Mouse (Mus musculus): ENCODE data around the gene Fbxl17. TPM values are rescaled to one million over a fixed set of nuclear protein-coding genes. Genes with fewer than 3 reads are reported as not detected.

Gene Fbxl17
- polyA plus RNA-seq, 1 experiment: 27.5 TPM

DNA sequence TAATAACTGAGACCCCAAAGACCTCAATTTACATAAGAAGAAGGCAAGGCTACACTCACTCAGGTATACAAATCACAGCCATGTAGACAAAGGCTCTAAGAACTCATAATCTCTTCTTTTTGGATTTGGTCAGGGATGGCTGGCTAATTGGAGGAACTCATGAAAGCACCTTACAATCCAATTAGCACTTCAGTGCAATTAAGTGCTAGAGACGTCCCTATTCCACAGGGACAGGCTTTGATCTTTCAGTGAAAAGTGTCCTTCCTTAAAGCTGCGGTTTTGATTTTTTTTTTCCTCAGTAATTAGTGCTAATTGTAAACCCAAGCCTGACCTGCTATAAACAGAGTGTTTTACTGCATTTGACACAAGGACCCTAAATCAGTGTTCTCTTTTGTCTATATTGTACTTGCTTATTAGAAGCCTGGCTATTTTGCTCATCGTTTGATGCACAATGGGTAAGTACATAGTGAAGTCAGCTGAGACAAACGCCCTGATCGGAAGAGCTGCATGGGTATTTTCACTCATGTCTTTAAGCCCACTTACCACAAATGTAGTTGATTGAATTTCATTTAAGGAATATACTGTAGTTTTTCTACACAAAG is 327.8 kb downstream of the Fbxl17 start:
- Histone ChIP-seq H3K4me3 (ENCODE audit: insufficient read depth, low read length) (no peak overlapping the region), H3K4me1 (ENCODE audit: control insufficient read depth, insufficient read depth, low read length) (peaks cover 10% of the 10 kb centered on the region), H3K27ac (ENCODE audit: insufficient read depth, low read length) (no peak overlapping the region)
- TF ChIP-seq POLR2A (IDR thresholded peaks at IDR 0.05; ENCODE audit: low read depth, low read length) (no peak), CTCF (IDR thresholded peaks at IDR 0.05; ENCODE audit: borderline replicate concordance, insufficient read depth, low read length) (no peak)

DNA sequence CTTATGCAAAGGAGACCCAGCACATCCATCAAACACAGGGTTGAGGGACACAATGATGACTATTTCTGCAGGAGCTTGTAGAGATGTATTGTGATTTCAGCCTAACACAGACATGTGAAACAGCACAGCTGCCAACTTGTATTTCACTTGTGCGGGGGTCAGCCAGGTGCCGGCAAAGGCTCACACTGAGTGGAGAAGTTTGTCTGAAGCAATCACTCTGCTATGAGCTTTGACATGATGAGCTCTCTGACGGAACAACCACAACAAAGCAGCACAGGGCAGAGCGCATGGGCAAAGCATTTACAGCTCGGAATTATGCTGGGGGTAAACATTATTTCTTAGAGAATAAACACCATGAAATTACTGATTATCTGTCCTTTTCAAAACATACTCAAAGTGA is 328.6 kb downstream of the Fbxl17 start:
- H3K27ac ChIP-seq (ENCODE audit: insufficient read depth, low read length): no peak overlapping the region
- TF ChIP-seq CTCF (IDR thresholded peaks at IDR 0.05; ENCODE audit: borderline replicate concordance, insufficient read depth, low read length) (no peak), POLR2A (IDR thresholded peaks at IDR 0.05; ENCODE audit: low read depth, low read length) (no peak)
- no peak overlapping the region for H3K4me3 ChIP-seq (ENCODE audit: insufficient read depth, low read length)
- peaks cover 13% of the 10 kb centered on the region for H3K4me1 ChIP-seq (ENCODE audit: control insufficient read depth, insufficient read depth, low read length)

DNA sequence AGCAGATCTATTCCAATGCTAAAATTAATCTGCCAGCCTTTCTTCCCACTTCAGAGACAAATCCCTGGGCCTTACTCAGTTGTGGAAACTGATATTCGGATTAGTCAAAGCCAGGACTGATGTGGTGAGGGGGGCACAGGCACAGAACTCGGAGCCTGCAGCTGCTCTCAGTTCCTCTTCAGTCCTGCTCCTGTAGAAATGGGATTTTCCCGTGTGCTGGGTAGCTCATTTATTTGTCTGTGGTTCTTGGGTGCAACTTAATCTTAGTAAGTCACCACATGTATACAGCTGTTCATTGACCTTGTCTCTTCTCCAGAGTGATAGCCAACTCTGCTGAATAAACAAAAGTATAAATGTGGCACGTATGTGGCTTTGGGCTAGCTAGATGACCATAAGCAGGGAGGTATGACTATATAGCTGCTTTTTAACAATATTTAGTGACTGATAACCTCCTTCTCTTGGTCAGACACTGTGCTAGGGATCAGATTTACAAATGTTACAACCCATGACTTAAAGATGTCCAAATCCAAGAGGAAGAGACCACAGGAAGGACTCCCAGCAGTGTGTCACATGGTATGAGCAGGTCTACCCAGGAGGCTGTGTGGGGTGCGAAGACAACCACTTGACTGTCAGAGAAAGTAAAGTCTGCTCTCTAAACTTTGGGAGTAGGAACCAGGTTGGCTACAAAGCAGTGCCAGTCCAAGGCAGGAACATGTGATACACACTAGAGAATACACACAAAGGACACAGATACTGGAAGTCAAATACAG is 331.6 kb downstream of the Fbxl17 start:
- no peak overlapping the region for H3K27ac ChIP-seq (ENCODE audit: insufficient read depth, low read length)

GRCm38 (mm10) chr17:63167248-63167647 is 332.6 kb downstream of the Fbxl17 start:
- H3K27ac ChIP-seq (ENCODE audit: insufficient read depth, low read length): no peak overlapping the region
- TF ChIP-seq CTCF (IDR thresholded peaks at IDR 0.05; ENCODE audit: borderline replicate concordance, insufficient read depth, low read length) (no peak), POLR2A (IDR thresholded peaks at IDR 0.05; ENCODE audit: low read depth, low read length) (no peak)
- H3K4me3 ChIP-seq (ENCODE audit: insufficient read depth, low read length): no peak overlapping the region
- peaks cover 5% of the 10 kb centered on the region for H3K4me1 ChIP-seq (ENCODE audit: control insufficient read depth, insufficient read depth, low read length)

More for the DNA sequence above, 331.6 kb downstream of the Fbxl17 start:
- Histone ChIP-seq H3K4me1 (ENCODE audit: control insufficient read depth, insufficient read depth, low read length) (peaks cover 3% of the 10 kb centered on the region), H3K4me3 (ENCODE audit: insufficient read depth, low read length) (no peak overlapping the region)
- TF ChIP-seq POLR2A (IDR thresholded peaks at IDR 0.05; ENCODE audit: low read depth, low read length) (no peak), CTCF (IDR thresholded peaks at IDR 0.05; ENCODE audit: borderline replicate concordance, insufficient read depth, low read length) (no peak)

GRCm38 (mm10) chr17:63166692-63167091 is 333.1 kb downstream of the Fbxl17 start:
- peaks cover 5% of the 10 kb centered on the region for H3K4me1 ChIP-seq (ENCODE audit: control insufficient read depth, insufficient read depth, low read length)
- TF ChIP-seq POLR2A (IDR thresholded peaks at IDR 0.05; ENCODE audit: low read depth, low read length) (no peak), CTCF (IDR thresholded peaks at IDR 0.05; ENCODE audit: borderline replicate concordance, insufficient read depth, low read length) (no peak)
- no peak overlapping the region for H3K4me3 ChIP-seq (ENCODE audit: insufficient read depth, low read length)
- no peak overlapping the region for H3K27ac ChIP-seq (ENCODE audit: insufficient read depth, low read length)

- TF ChIP-seq POLR2A (IDR thresholded peaks at IDR 0.05; ENCODE audit: low read depth, low read length) (no peak), CTCF (IDR thresholded peaks at IDR 0.05; ENCODE audit: borderline replicate concordance, insufficient read depth, low read length) (no peak)
Measured at GRCm38 (mm10) chr17:63165847-63166246, 334.0 kb downstream of the Fbxl17 start.

DNA sequence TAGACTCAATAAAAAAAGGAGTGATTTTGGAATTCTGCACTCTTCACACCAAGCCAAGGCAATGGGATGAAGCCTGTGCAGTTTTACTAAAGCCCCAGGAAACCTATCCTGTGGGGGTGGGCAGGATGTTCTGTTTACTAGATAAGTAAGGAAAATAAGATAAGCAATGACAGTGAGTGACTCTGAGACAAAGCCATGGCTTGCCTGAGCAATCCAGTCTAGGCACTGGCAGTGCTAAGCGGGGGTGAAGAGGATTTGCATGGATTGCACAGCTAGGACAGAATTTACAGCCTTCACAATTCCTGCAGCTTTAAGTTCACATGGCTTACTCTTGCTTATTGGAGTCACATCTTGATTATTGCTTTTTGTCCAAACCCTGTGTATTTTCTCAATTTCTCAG is 335.5 kb downstream of the Fbxl17 start:
- no peak overlapping the region for H3K27ac ChIP-seq (ENCODE audit: insufficient read depth, low read length)
- peaks cover 16% of the 10 kb centered on the region for H3K4me1 ChIP-seq (ENCODE audit: control insufficient read depth, insufficient read depth, low read length)
- H3K4me3 ChIP-seq (ENCODE audit: insufficient read depth, low read length): no peak overlapping the region
- TF ChIP-seq CTCF (IDR thresholded peaks at IDR 0.05; ENCODE audit: borderline replicate concordance, insufficient read depth, low read length) (no peak), POLR2A (IDR thresholded peaks at IDR 0.05; ENCODE audit: low read depth, low read length) (no peak)

More at GRCm38 (mm10) chr17:63165847-63166246, 334.0 kb downstream of the Fbxl17 start:
- H3K27ac ChIP-seq (ENCODE audit: insufficient read depth, low read length): no peak overlapping the region
- no peak overlapping the region for H3K4me3 ChIP-seq (ENCODE audit: insufficient read depth, low read length)
- H3K4me1 ChIP-seq (ENCODE audit: control insufficient read depth, insufficient read depth, low read length): peaks cover 7% of the 10 kb centered on the region

DNA sequence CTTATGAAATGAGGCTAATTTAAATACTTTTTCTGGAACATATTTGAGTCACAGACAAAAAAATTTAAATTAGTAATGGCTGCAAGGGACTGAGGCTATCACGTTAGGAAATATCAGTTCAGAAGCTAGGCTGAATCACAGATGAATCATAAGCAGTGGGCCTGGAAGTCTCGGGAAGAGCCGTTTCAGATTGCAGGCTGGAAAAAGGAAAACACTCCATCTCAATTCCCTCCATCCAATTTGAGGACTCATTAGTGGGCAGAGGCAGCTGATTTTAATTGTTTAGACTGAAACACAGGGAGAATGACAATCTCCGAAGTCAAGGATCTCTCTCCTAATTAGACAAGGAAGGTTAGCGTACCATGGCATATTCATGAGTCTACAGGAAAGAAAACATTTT is 337.9 kb downstream of the Fbxl17 start:
- Histone ChIP-seq H3K4me1 (ENCODE audit: control insufficient read depth, insufficient read depth, low read length) (peaks cover 21% of the 10 kb centered on the region), H3K27ac (ENCODE audit: insufficient read depth, low read length) (peak overlapping the region; percentile 83), H3K4me3 (ENCODE audit: insufficient read depth, low read length) (no peak overlapping the region)
- TF ChIP-seq POLR2A (IDR thresholded peaks at IDR 0.05; ENCODE audit: low read depth, low read length) (no peak), CTCF (IDR thresholded peaks at IDR 0.05; ENCODE audit: borderline replicate concordance, insufficient read depth, low read length) (no peak)

- H3K4me3 ChIP-seq (ENCODE audit: insufficient read depth, low read length): no peak overlapping the region
- TF ChIP-seq CTCF (IDR thresholded peaks at IDR 0.05; ENCODE audit: borderline replicate concordance, insufficient read depth, low read length) (no peak), POLR2A (IDR thresholded peaks at IDR 0.05; ENCODE audit: low read depth, low read length) (no peak)
- peaks cover 18% of the 10 kb centered on the region for H3K4me1 ChIP-seq (ENCODE audit: control insufficient read depth, insufficient read depth, low read length)
- no peak overlapping the region for H3K27ac ChIP-seq (ENCODE audit: insufficient read depth, low read length)
Measured at GRCm38 (mm10) chr17:63159196-63159595, 340.6 kb downstream of the Fbxl17 start.

DNA sequence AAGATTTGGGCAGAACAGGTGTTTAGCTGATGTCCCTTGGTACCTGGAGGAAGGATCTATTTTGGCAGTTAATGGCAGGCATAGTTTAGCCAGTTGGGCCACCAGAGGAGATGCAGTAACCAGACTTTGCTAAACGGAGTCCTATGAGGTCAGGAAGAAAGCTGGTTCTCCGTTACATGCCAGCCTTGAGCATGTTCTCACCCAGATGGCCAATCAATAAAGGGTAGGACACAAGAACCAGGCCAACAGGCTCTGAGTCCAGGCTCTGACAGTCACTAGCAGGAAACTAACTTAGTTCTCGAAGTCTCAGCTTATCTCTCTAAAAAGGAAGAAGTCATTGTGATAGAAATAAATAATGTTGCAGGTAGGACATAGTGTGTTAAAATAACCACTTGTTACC is 341.4 kb downstream of the Fbxl17 start:
- H3K4me1 ChIP-seq (ENCODE audit: control insufficient read depth, insufficient read depth, low read length): peaks cover 18% of the 10 kb centered on the region
- TF ChIP-seq POLR2A (IDR thresholded peaks at IDR 0.05; ENCODE audit: low read depth, low read length): no peak
- TF ChIP-seq CTCF (IDR thresholded peaks at IDR 0.05; ENCODE audit: borderline replicate concordance, insufficient read depth, low read length): no peak
- H3K27ac ChIP-seq (ENCODE audit: insufficient read depth, low read length): no peak overlapping the region
- no peak overlapping the region for H3K4me3 ChIP-seq (ENCODE audit: insufficient read depth, low read length)

Data from embryonic fibroblast, embryonic 13.5 days (primary cell).